Mouse (Mus musculus) ES-E14 (cell line): Measurements from ENCODE around the gene Gpa33. TPM values are rescaled to one million over a fixed set of nuclear protein-coding genes. Genes with fewer than 3 reads are reported as not detected.
A peak's percentile ranks its signal among the peaks of the same experiment; 100 is the strongest.

Source experiments
- DNase-seq: peaks from one replicate; pipeline ENCODE4 v3.0.0-alpha.2; 2013; ENCODE audit warnings: low read depth, low spot score
- H3K27ac ChIP-seq: 2 replicates; pipeline ENCODE4 v1.5.1; 2012; ENCODE audit warnings: low read depth, mild to moderate bottlenecking, low read length, moderate library complexity, mixed read lengths; ENCODE audit not compliant: poor library complexity, insufficient read depth, severe bottlenecking
- H3K36me3 ChIP-seq: 2 replicates; pipeline ENCODE4 v1.6.1; 2012; ENCODE audit warnings: mild to moderate bottlenecking, low read length, moderate library complexity, mixed read lengths; ENCODE audit not compliant: control insufficient read depth, poor library complexity, insufficient read depth, severe bottlenecking
- H3K4me1 ChIP-seq, 2 experiments: fragments of 150-350 bp in 1 of 2; sonication (generic) in 1 of 2; 2 replicates each; pipeline ENCODE4 v1.6.1; 2012; ENCODE audit warnings: low read length in 2 of 2, mild to moderate bottlenecking in 1 of 2, mixed read lengths in 1 of 2; ENCODE audit not compliant: control insufficient read depth in 2 of 2, insufficient read depth in 2 of 2, poor library complexity in 1 of 2
- H3K4me3 ChIP-seq, 2 experiments: fragments of 150-350 bp in 1 of 2; sonication (generic) in 1 of 2; 2 replicates each; pipeline ENCODE4 v1.5.1; 2012; ENCODE audit warnings: low read length in 2 of 2, low read depth in 1 of 2, mild to moderate bottlenecking in 1 of 2, mixed read lengths in 1 of 2; ENCODE audit not compliant: insufficient read depth in 1 of 2, poor library complexity in 1 of 2, severe bottlenecking in 1 of 2
- H3K9ac ChIP-seq: 2 replicates; pipeline ENCODE4 v1.6.1; 2012; ENCODE audit warnings: low read depth, mild to moderate bottlenecking, low read length, mixed read lengths; ENCODE audit not compliant: poor library complexity, insufficient read depth, severe bottlenecking
- H3K9me3 ChIP-seq: fragments of 150-350 bp; sonication (generic); 2 replicates; pipeline ENCODE4 v1.6.1; 2012; ENCODE audit warnings: low read depth, mild to moderate bottlenecking, low read length; ENCODE audit not compliant: control insufficient read depth, insufficient read depth
- CHD2 ChIP-seq: IDR thresholded peaks from 2 replicates; pipeline ENCODE4 v1.6.1; 2014; ENCODE audit warnings: mild to moderate bottlenecking, low read depth, low read length, inconsistent platforms
- HCFC1 ChIP-seq: IDR thresholded peaks from 2 replicates; pipeline ENCODE4 v1.6.1; 2012; ENCODE audit warnings: low read length, inconsistent platforms, borderline replicate concordance; ENCODE audit not compliant: insufficient read depth
- MAFK ChIP-seq: IDR thresholded peaks from 2 replicates; pipeline ENCODE4 v1.6.1; 2014; ENCODE audit warnings: mild to moderate bottlenecking, low read depth, low read length, inconsistent platforms; ENCODE audit not compliant: insufficient read depth
- ZC3H11A ChIP-seq: IDR thresholded peaks from 2 replicates; pipeline ENCODE4 v1.6.1; 2012; ENCODE audit warnings: low read depth, mild to moderate bottlenecking, inconsistent platforms, low read length, borderline replicate concordance
- ZNF384 ChIP-seq: IDR thresholded peaks from 2 replicates; pipeline ENCODE4 v1.6.1; 2012; ENCODE audit warnings: low read depth, low read length, inconsistent platforms
- in situ Hi-C, 2 experiments: fragments of 600-800 bp; cut with MboI; formaldehyde crosslinking; loops; one replicate each; pipeline ENCODE4 v1.15.1; 2025; ENCODE audit warnings: low sequenced_read_pairs in 2 of 2, inconsistent platforms in 1 of 2; ENCODE audit not compliant: unreplicated experiment in 2 of 2
- total RNA-seq: library from RNA; depleted of rRNA; stranded (reverse); fragments of 300-350 nt; gene quantifications from 2 replicates; pipeline ENCODE4 v1.2.3, GENCODE M21; 2012; rRNA removed

Gpa33 gene
- 68.0 and 204 TPM in 2 replicates for total RNA-seq

DNA sequence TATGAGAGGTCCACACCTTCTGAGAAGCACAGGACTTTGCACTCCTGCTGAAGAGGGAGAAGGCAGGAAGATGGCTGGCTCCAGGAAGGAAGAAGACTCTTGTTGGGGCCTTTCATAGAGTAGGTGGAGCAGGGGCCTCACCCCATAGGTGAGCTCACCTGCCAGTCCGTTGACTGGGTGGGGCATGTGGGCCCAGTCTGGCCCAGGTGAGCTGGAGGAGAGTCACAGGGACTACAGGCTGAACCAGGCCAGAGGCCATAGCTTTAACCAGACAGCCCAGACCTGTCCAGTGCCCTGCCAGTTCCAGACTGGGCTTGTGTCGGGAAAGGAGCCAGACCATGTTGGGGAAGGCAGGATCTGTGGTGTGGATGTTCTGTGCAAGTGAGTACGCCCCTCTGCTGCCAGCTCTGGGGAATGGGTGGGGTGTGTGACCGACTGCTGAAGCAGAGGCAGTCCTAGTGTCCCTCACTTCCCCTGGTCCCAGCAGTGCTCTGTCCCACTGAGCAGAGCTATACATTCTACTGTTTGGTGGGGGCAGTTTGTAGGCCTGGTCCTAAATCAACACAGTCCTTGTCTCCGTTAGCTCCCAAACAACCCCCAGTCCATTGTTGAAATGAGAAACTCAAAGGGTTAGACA is at the start of gene Gpa33:
Gene Gpa33 (plus strand): TSS at position 15 of the 637 bp plus-strand sequence.
- Histone ChIP-seq H3K9me3 (no peaks in the 10 kb centered on the region), H3K4me3 (peak within 1 kb of the TSS; percentile 37 to 67), H3K36me3 (no peaks in the 10 kb centered on the region; the same call in 1 of the 2 replicates), H3K4me1 (peaks cover 4 to 17% of the 10 kb centered on the region in 2 experiments), H3K27ac (peak within 1 kb of the TSS; percentile 45), H3K9ac (peak within 1 kb of the TSS; percentile 72)
- TF ChIP-seq HCFC1 = no peak
- no peak for TF ChIP-seq MAFK
- no peak for TF ChIP-seq ZC3H11A
- no peak for TF ChIP-seq ZNF384
- TF ChIP-seq CHD2 = no peak
- DNase-seq = no peak
- in situ Hi-C loops = no loop called here

GRCm38 (mm10) chr1:166088446-166089170 is 41.4 kb upstream of the Gpa33 start:
- no peak overlapping the region for H3K9ac ChIP-seq
- H3K27ac ChIP-seq = no peak overlapping the region
- no peaks in the 10 kb centered on the region for H3K9me3 ChIP-seq
- no peak overlapping the region for H3K4me3 ChIP-seq
- no peak for TF ChIP-seq HCFC1
- TF ChIP-seq ZC3H11A = no peak
- TF ChIP-seq MAFK = no peak
- no peak for TF ChIP-seq CHD2
- TF ChIP-seq ZNF384 = no peak
- in situ Hi-C loops = no loop called here
- no peak for DNase-seq
- H3K36me3 ChIP-seq = no peaks in the 10 kb centered on the region
- no peaks in the 10 kb centered on the region for H3K4me1 ChIP-seq

GRCm38 (mm10) chr1:166089337-166089736 is 40.7 kb upstream of the Gpa33 start:
- H3K27ac ChIP-seq = no peak overlapping the region
- no peaks in the 10 kb centered on the region for H3K9me3 ChIP-seq
- no peak overlapping the region for H3K9ac ChIP-seq
- H3K4me1 ChIP-seq = no peaks in the 10 kb centered on the region
- in situ Hi-C loops = no loop called here
- H3K36me3 ChIP-seq = no peaks in the 10 kb centered on the region
- TF ChIP-seq MAFK = no peak
- no peak for DNase-seq
- no peak overlapping the region for H3K4me3 ChIP-seq

DNA sequence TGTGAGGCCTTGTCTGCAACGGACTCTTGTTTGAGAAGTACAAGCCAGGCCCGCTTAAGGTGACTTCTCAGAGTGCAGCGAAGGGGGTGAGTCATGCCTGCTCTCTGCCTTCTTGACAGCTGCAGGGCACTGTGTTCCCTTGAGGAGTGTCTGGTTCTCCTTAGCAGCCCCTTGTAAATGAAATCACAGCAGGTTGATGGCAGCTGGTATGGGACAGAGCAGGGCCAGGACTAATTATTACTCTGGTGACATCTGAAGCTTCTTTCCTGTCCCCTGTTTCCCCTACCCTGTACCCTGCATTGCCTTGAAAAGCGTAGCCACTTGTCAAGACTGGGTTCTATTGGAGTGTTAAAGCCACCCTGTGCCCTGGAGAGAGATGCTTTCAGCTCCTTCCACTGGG is 40.3 kb upstream of the Gpa33 start:
- Histone ChIP-seq H3K9ac (no peak overlapping the region), H3K4me3 (no peak overlapping the region), H3K27ac (no peak overlapping the region), H3K36me3 (no peaks in the 10 kb centered on the region), H3K9me3 (no peaks in the 10 kb centered on the region), H3K4me1 (no peaks in the 10 kb centered on the region)
- in situ Hi-C loops = no loop called here
- DNase-seq = no peak
- TF ChIP-seq CHD2 (no peak), ZC3H11A (no peak), MAFK (no peak), HCFC1 (no peak), ZNF384 (no peak)
